Mouse (Mus musculus): ENCODE results near the gene Neurl3.

Gene Neurl3

GRCm38 (mm10) chr1:36298107-36298506 lies 23.6 kb upstream of the Neurl3 start:
- no peak for DNase-seq (ENCODE audit: low spot score in 2 of 2)

GRCm38 (mm10) chr1:36296466-36297149 lies 22.1 kb upstream of the Neurl3 start:
- DNase-seq (ENCODE audit: low spot score in 2 of 2), result no peak

GRCm38 (mm10) chr1:36294402-36294801 lies 19.9 kb upstream of the Neurl3 start:
- DNase-seq (ENCODE audit: low spot score in 2 of 2), result no peak

- no peak for DNase-seq (ENCODE audit: low spot score in 2 of 2)
Observed at GRCm38 (mm10) chr1:36293470-36293869, 19.0 kb upstream of the Neurl3 start.

GRCm38 (mm10) chr1:36281849-36282248 lies 7.4 kb upstream of the Neurl3 start:
- no peak for DNase-seq (ENCODE audit: low spot score in 2 of 2)

- DNase-seq (ENCODE audit: low spot score in 2 of 2), result no peak
Observed at GRCm38 (mm10) chr1:36280938-36281337, 6.5 kb upstream of the Neurl3 start.

GRCm38 (mm10) chr1:36279202-36279601 lies 4.7 kb upstream of the Neurl3 start:
- peak; percentile 29 to 37 for DNase-seq (ENCODE audit: low spot score in 2 of 2)

- peak in 1 of 2 experiments; percentile 25 for DNase-seq (ENCODE audit: low spot score in 2 of 2)
Observed at GRCm38 (mm10) chr1:36277267-36278060, 3.0 kb upstream of the Neurl3 start.

GRCm38 (mm10) chr1:36275635-36276389 lies 1.3 kb upstream of the Neurl3 start:
- DNase-seq (ENCODE audit: low spot score in 2 of 2), result no peak

- DNase-seq (ENCODE audit: low spot score in 2 of 2), result no peak
Observed at GRCm38 (mm10) chr1:36273288-36273687, 1.2 kb downstream of the Neurl3 start.

GRCm38 (mm10) chr1:36272546-36272945 lies 1.9 kb downstream of the Neurl3 start:
- no peak for DNase-seq (ENCODE audit: low spot score in 2 of 2)

- no peak for DNase-seq (ENCODE audit: low spot score in 2 of 2)
Observed at GRCm38 (mm10) chr1:36271516-36272230, 2.8 kb downstream of the Neurl3 start.

GRCm38 (mm10) chr1:36270666-36271065 lies 3.8 kb downstream of the Neurl3 start:
- no peak for DNase-seq (ENCODE audit: low spot score in 2 of 2)

- no peak for DNase-seq (ENCODE audit: low spot score in 2 of 2)
Observed at GRCm38 (mm10) chr1:36269121-36269795, 5.2 kb downstream of the Neurl3 start.

- no peak for DNase-seq (ENCODE audit: low spot score in 2 of 2)
Observed at GRCm38 (mm10) chr1:36267595-36267994, 6.9 kb downstream of the Neurl3 start.

GRCm38 (mm10) chr1:36266293-36266692 lies 8.2 kb downstream of the Neurl3 start:
- no peak for DNase-seq (ENCODE audit: low spot score in 2 of 2)

GRCm38 (mm10) chr1:36263833-36264488 lies 10.5 kb downstream of the Neurl3 start:
- DNase-seq (ENCODE audit: low spot score in 2 of 2), result no peak

- DNase-seq (ENCODE audit: low spot score in 2 of 2), result no peak
Observed at GRCm38 (mm10) chr1:36261708-36262504, 12.6 kb downstream of the Neurl3 start.

- DNase-seq (ENCODE audit: low spot score in 2 of 2), result no peak
Observed at GRCm38 (mm10) chr1:36260418-36260817, 14.1 kb downstream of the Neurl3 start.

GRCm38 (mm10) chr1:36259281-36259680 lies 15.2 kb downstream of the Neurl3 start:
- DNase-seq (ENCODE audit: low spot score in 2 of 2), result no peak
